Mouse (Mus musculus): ENCODE measurements around the gene Kdm3a. TPM values are rescaled to one million over a fixed set of nuclear protein-coding genes. Genes with fewer than 3 reads are reported as not detected.
A peak's percentile ranks its signal among the peaks of the same experiment; 100 is the strongest.

Kdm3a gene
- polyA plus RNA-seq, 1 experiment from 2014 or later, result 33.4 TPM

DNA sequence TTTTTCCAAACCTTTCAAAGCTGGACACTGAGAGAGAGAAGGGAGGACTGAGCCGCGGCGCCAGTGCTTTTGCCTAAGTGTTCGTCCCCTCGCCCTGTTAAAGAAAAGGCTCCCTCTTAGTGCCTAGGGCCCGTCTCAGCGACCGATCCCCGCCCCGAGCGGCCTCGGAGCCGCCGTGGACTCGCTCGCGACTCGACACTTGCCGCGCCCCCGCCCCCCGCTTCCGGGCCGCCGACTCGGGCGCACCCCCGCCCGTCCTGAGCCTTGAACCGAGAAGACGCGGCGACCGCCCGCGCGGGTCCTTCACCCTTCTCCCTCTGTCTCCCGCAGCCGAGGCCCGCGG lies 333 bp downstream of the Kdm3a start:
- no peaks in the 10 kb centered on the region for H3K9me3 ChIP-seq (ENCODE audit: control insufficient read depth, low read length)
- no peaks in the 10 kb centered on the region for H3K27me3 ChIP-seq (ENCODE audit: control insufficient read depth, insufficient read depth, low read length)
- H3K27ac ChIP-seq (replicated peaks in 1 of 2; ENCODE audit: control insufficient read depth in 1 of 2, insufficient read depth in 1 of 2, low read depth in 2 of 2, low read length in 2 of 2), result peak overlapping the region; percentile 88 to 98
- under 1% methylated on average over 41 of the region's 41 CpGs for WGBS
- peak overlapping the region; percentile 93 to 95 for H3K4me3 ChIP-seq (ENCODE audit: control insufficient read depth in 1 of 2, insufficient read depth in 1 of 2, low read depth in 1 of 2, low read length in 2 of 2)
- peaks cover 0 to 18% of the 10 kb centered on the region in 2 experiments; a peak in 2 of 4 replicates for H3K4me1 ChIP-seq (ENCODE audit: control insufficient read depth in 2 of 2, insufficient read depth in 2 of 2, low read length in 2 of 2)
- H3K9ac ChIP-seq (ENCODE audit: low read length), result peak overlapping the region; percentile 94
- peaks cover 31% of the 10 kb centered on the region for H3K36me3 ChIP-seq (ENCODE audit: control insufficient read depth, insufficient read depth, low read length)
- ATAC-seq (ENCODE audit: insufficient number of reproducible peaks, insufficient read depth, low FRiP score, low read depth), result no peak
- peak overlapping the region; percentile 93 for H3K4me2 ChIP-seq (ENCODE audit: low read length)

DNA sequence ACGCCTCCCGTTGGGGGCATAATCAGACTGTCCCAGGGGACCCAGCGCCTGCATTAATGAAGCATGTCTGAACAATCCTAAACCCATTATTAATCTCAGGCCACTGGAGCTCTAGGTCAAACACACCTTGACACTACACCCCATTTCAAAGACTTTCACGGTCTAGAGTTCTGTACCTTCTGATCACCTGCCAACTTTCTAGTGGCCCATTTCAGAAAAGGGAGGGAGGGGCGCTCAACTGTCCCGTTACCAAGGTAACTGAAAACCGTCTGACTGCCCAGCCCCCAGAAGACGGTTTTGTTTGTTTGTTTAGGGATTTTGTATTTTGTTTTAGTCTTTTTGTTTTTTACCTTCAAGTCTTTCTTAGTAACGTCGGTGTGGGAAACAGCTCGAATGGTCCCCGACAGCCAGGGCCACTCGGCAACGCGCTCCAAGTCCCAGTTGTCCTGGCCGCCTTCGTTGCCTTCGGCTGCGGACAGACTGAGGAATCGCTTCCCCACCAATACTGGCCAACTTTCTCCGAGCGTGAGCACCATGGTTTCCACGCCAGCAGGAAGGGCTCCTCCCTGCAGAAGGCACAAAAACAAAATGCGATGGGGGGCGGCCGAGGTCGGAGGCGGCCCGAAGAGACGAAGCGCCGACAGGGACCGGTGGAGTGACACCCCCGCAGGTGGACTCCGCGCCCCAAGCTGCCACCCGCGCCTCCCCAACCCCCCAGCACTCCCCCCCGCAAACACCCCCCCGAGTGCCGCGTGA lies 906 bp downstream of the Kdm3a start:
- WGBS, result 3% methylated on average over 42 of the region's 42 CpGs
- Histone ChIP-seq H3K4me1 (ENCODE audit: control insufficient read depth in 2 of 2, insufficient read depth in 2 of 2, low read length in 2 of 2) (peaks cover 0 to 18% of the 10 kb centered on the region in 2 experiments; a peak in 2 of 4 replicates), H3K27me3 (ENCODE audit: control insufficient read depth, insufficient read depth, low read length) (no peaks in the 10 kb centered on the region), H3K9me3 (ENCODE audit: control insufficient read depth, low read length) (no peaks in the 10 kb centered on the region), H3K9ac (ENCODE audit: low read length) (peak overlapping the region; percentile 94), H3K27ac (replicated peaks in 1 of 2; ENCODE audit: control insufficient read depth in 1 of 2, insufficient read depth in 1 of 2, low read depth in 2 of 2, low read length in 2 of 2) (peak overlapping the region; percentile 88 to 98), H3K36me3 (ENCODE audit: control insufficient read depth, insufficient read depth, low read length) (peaks cover 36% of the 10 kb centered on the region), H3K4me3 (ENCODE audit: control insufficient read depth in 1 of 2, insufficient read depth in 1 of 2, low read depth in 1 of 2, low read length in 2 of 2) (peak overlapping the region; percentile 93 to 95), H3K4me2 (ENCODE audit: low read length) (peak overlapping the region; percentile 93)
- no peak for ATAC-seq (ENCODE audit: insufficient number of reproducible peaks, insufficient read depth, low FRiP score, low read depth)

DNA sequence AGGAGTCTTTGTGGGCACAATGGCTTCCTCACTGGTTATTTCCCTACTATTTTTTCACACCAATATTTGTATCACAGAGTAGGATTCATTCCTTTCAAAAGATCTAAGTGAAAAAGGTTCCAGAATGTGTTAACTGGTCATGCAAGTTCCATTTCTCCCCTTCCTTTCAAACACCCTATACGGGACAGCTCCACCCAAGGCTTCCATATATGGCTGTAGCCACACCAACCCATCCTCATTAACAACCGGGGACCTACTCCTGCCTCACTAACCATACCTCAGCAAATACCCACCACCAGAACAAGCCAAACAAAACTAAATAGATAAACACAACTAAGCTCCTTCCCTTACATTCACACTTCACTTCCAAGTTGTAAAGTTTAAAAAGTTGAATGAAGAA lies 1.6 kb downstream of the Kdm3a start:
- no peaks in the 10 kb centered on the region for H3K9me3 ChIP-seq (ENCODE audit: control insufficient read depth, low read length)
- H3K4me1 ChIP-seq (ENCODE audit: control insufficient read depth in 2 of 2, insufficient read depth in 2 of 2, low read length in 2 of 2), result peaks cover 0 to 18% of the 10 kb centered on the region in 2 experiments; a peak in 2 of 4 replicates
- H3K27ac ChIP-seq (replicated peaks in 1 of 2; ENCODE audit: control insufficient read depth in 1 of 2, insufficient read depth in 1 of 2, low read depth in 2 of 2, low read length in 2 of 2), result no peak overlapping the region
- ATAC-seq (ENCODE audit: insufficient number of reproducible peaks, insufficient read depth, low FRiP score, low read depth), result no peak
- H3K4me2 ChIP-seq (ENCODE audit: low read length), result peak overlapping the region; percentile 93
- peak overlapping the region in 1 of 2 experiments; percentile 93; a peak in 3 of 4 replicates for H3K4me3 ChIP-seq (ENCODE audit: control insufficient read depth in 1 of 2, insufficient read depth in 1 of 2, low read depth in 1 of 2, low read length in 2 of 2)
- 0% methylated on average over 2 of the region's 2 CpGs for WGBS
- H3K9ac ChIP-seq (ENCODE audit: low read length), result peak overlapping the region; percentile 94
- peaks cover 43% of the 10 kb centered on the region for H3K36me3 ChIP-seq (ENCODE audit: control insufficient read depth, insufficient read depth, low read length)
- H3K27me3 ChIP-seq (ENCODE audit: control insufficient read depth, insufficient read depth, low read length), result no peaks in the 10 kb centered on the region

DNA sequence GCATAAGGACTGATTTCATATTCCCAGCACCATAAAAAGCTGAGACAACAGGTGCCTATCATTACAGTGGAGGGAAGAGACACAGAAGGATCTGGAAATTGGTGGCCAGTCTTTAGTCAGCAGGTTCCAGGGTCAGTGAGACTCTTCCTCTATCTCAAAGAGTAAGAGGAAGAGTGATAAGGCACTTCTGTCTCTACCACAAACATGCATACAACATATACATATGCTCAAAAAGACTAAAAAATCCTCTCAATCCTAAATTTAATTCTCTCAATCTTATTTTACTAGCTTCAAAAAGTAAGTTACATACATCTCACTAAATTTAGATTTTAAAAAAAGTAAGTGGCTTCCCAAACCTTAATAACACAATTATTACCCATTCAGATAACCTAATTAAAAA lies 5.5 kb downstream of the Kdm3a start:
- Histone ChIP-seq H3K9me3 (ENCODE audit: control insufficient read depth, low read length) (no peaks in the 10 kb centered on the region), H3K4me2 (ENCODE audit: low read length) (no peak overlapping the region), H3K27me3 (ENCODE audit: control insufficient read depth, insufficient read depth, low read length) (no peaks in the 10 kb centered on the region), H3K36me3 (ENCODE audit: control insufficient read depth, insufficient read depth, low read length) (peaks cover 82% of the 10 kb centered on the region), H3K27ac (replicated peaks in 1 of 2; ENCODE audit: control insufficient read depth in 1 of 2, insufficient read depth in 1 of 2, low read depth in 2 of 2, low read length in 2 of 2) (no peak overlapping the region), H3K4me3 (ENCODE audit: control insufficient read depth in 1 of 2, insufficient read depth in 1 of 2, low read depth in 1 of 2, low read length in 2 of 2) (no peak overlapping the region), H3K4me1 (ENCODE audit: control insufficient read depth in 2 of 2, insufficient read depth in 2 of 2, low read length in 2 of 2) (peaks cover 0 to 18% of the 10 kb centered on the region in 2 experiments; a peak in 2 of 4 replicates), H3K9ac (ENCODE audit: low read length) (no peak overlapping the region)
- ATAC-seq (ENCODE audit: insufficient number of reproducible peaks, insufficient read depth, low FRiP score, low read depth), result no peak

DNA sequence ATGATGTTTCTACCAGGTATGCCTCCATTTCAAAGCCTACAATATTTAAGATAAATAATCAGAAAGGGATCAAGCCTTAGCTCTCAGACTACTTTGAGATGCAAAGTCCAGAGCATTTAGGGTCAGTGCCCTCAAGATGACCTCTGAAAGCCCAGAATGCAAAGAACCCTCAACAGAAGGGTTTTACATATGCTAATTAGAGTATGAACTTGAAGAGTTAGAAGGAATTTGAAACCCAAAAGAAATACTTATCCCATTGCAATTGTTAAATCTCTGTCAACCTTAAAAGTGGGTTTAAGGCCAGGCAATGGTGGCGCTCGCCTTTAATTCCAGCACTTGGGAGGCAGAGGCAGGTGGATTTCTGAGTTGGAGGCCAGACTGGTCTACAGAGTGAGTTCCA lies 6.8 kb downstream of the Kdm3a start:
- WGBS, result 95% methylated on average over 2 of the region's 2 CpGs

DNA sequence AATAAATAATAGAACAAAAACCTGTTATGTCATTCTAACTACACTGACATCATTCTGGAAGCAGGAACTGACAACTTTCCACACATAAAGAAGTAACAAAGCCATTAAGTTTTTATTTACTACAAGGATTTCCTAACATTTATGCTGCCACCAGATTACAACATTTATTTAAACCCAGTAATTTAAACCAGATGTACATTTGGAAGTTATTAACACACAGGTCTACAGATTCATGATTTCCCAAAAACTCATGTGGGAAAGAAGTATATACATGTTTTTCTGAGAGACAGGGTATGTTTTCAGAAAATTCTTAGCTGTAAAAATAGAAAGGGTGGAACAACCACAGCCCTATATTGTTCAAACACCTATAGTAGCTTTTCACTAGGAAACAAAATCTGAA lies 8.1 kb downstream of the Kdm3a start:
- Histone ChIP-seq H3K4me1 (ENCODE audit: control insufficient read depth in 2 of 2, insufficient read depth in 2 of 2, low read length in 2 of 2) (0 out of 4 replicates have a peak, but pooled peaks cover 0 to 7% of the 10 kb centered on the region in 2 experiments), H3K27me3 (ENCODE audit: control insufficient read depth, insufficient read depth, low read length) (no peaks in the 10 kb centered on the region), H3K27ac (replicated peaks in 1 of 2; ENCODE audit: control insufficient read depth in 1 of 2, insufficient read depth in 1 of 2, low read depth in 2 of 2, low read length in 2 of 2) (no peak overlapping the region), H3K36me3 (ENCODE audit: control insufficient read depth, insufficient read depth, low read length) (peaks cover 95% of the 10 kb centered on the region), H3K9ac (ENCODE audit: low read length) (no peak overlapping the region), H3K4me2 (ENCODE audit: low read length) (no peak overlapping the region), H3K9me3 (ENCODE audit: control insufficient read depth, low read length) (no peaks in the 10 kb centered on the region), H3K4me3 (ENCODE audit: control insufficient read depth in 1 of 2, insufficient read depth in 1 of 2, low read depth in 1 of 2, low read length in 2 of 2) (no peak overlapping the region)
- ATAC-seq (ENCODE audit: insufficient number of reproducible peaks, insufficient read depth, low FRiP score, low read depth), result no peak

More for the DNA sequence above, 6.8 kb downstream of the Kdm3a start:
- H3K27ac ChIP-seq (replicated peaks in 1 of 2; ENCODE audit: control insufficient read depth in 1 of 2, insufficient read depth in 1 of 2, low read depth in 2 of 2, low read length in 2 of 2), result no peak overlapping the region
- H3K4me1 ChIP-seq (ENCODE audit: control insufficient read depth in 2 of 2, insufficient read depth in 2 of 2, low read length in 2 of 2), result peaks cover 0 to 14% of the 10 kb centered on the region in 2 experiments; a peak in 2 of 4 replicates
- H3K9me3 ChIP-seq (ENCODE audit: control insufficient read depth, low read length), result no peaks in the 10 kb centered on the region
- ATAC-seq (ENCODE audit: insufficient number of reproducible peaks, insufficient read depth, low FRiP score, low read depth), result no peak
- H3K27me3 ChIP-seq (ENCODE audit: control insufficient read depth, insufficient read depth, low read length), result no peaks in the 10 kb centered on the region
- H3K4me3 ChIP-seq (ENCODE audit: control insufficient read depth in 1 of 2, insufficient read depth in 1 of 2, low read depth in 1 of 2, low read length in 2 of 2), result no peak overlapping the region
- H3K36me3 ChIP-seq (ENCODE audit: control insufficient read depth, insufficient read depth, low read length), result peaks cover 95% of the 10 kb centered on the region
- no peak overlapping the region for H3K9ac ChIP-seq (ENCODE audit: low read length)
- no peak overlapping the region for H3K4me2 ChIP-seq (ENCODE audit: low read length)

DNA sequence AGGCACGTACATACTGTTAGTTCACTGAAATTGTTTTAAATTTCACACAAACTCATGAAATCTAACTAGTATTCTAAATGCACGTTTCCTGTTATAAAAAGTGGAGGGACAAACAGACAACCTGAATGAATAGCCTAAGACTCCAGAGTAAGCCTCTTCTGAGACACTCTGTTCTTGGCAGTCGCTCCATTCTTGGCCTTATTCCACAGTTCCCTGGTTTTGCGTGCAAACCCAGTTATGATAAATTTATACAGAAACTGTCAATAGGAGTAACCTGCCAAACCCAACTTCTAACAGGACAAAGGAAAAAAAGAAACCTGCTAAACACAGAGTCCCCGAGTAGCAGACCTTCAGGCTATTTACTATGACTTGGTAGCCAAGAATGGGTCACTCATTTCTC lies 10.8 kb downstream of the Kdm3a start:
- no peaks in the 10 kb centered on the region for H3K27me3 ChIP-seq (ENCODE audit: control insufficient read depth, insufficient read depth, low read length)
- ATAC-seq (ENCODE audit: insufficient number of reproducible peaks, insufficient read depth, low FRiP score, low read depth), result no peak
- peaks cover 100% of the 10 kb centered on the region for H3K36me3 ChIP-seq (ENCODE audit: control insufficient read depth, insufficient read depth, low read length)
- H3K27ac ChIP-seq (replicated peaks in 1 of 2; ENCODE audit: control insufficient read depth in 1 of 2, insufficient read depth in 1 of 2, low read depth in 2 of 2, low read length in 2 of 2), result no peak overlapping the region
- H3K4me3 ChIP-seq (ENCODE audit: control insufficient read depth in 1 of 2, insufficient read depth in 1 of 2, low read depth in 1 of 2, low read length in 2 of 2), result no peak overlapping the region
- no peak overlapping the region for H3K4me2 ChIP-seq (ENCODE audit: low read length)
- no peak overlapping the region for H3K9ac ChIP-seq (ENCODE audit: low read length)
- H3K4me1 ChIP-seq (ENCODE audit: control insufficient read depth in 2 of 2, insufficient read depth in 2 of 2, low read length in 2 of 2), result peaks cover 0 to 10% of the 10 kb centered on the region in 2 experiments; a peak in 2 of 4 replicates
- WGBS, result 83% methylated on average over 5 of the region's 5 CpGs
- H3K9me3 ChIP-seq (ENCODE audit: control insufficient read depth, low read length), result no peaks in the 10 kb centered on the region
